Mouse (Mus musculus): Measurements from ENCODE around the gene B3galt2. TPM values are rescaled to one million over a fixed set of nuclear protein-coding genes. Genes with fewer than 3 reads are reported as not detected.

B3galt2 gene
- total RNA-seq, 2 experiments from 2014 or later, result 16.9 to 23.1 TPM

- no peak for DNase-seq (ENCODE audit: low spot score in 2 of 2)
- intact Hi-C loops (cut with DNase I), result loop anchor here (1.0 kb wide), 1 partner anchor 38 kb away; no protein-coding TSS in a partner anchor
Observed at GRCm38 (mm10) chr1:143701736-143702135, 61.3 kb downstream of the B3galt2 start.

- intact Hi-C loops (cut with DNase I), result loop anchor here (1.0 kb wide), 1 partner anchor 37 kb away; no protein-coding TSS in a partner anchor
- DNase-seq (ENCODE audit: low spot score in 2 of 2), result peak in 1 of 2 experiments; percentile 32
Observed at GRCm38 (mm10) chr1:143702141-143702740, 61.8 kb downstream of the B3galt2 start.

GRCm38 (mm10) chr1:143702741-143703262 lies 62.3 kb downstream of the B3galt2 start, which contains the start of gene Cdc73:
Cdc73 (minus strand) TSS chr1:143702893.
- DNase-seq (ENCODE audit: low spot score in 2 of 2), result peak; percentile 91 to 93
- intact Hi-C loops (cut with DNase I), result loop anchor here (1.0 kb wide), 1 partner anchor 36 kb away; no protein-coding TSS in a partner anchor

Other genes with a start within 250 kb of the B3galt2 start
- gene Cdc73, start 62.2 kb downstream of the B3galt2 start, total RNA-seq (2021), result 10 to 100 TPM; 61.6 to 62.3 TPM
- gene Glrx2, start 75.7 kb downstream of the B3galt2 start, total RNA-seq (2021), result 100 to 1,000 TPM; 106 to 112 TPM
- gene Trove2, start 136.4 kb downstream of the B3galt2 start, total RNA-seq (2021), result 10 to 100 TPM; 28.3 to 28.8 TPM
- gene Uchl5, start 136.6 kb downstream of the B3galt2 start, total RNA-seq (2021), result 10 to 100 TPM; 41.2 to 43.1 TPM